Mouse (Mus musculus): ENCODE data around the gene Tmcc3. TPM values are rescaled to one million over a fixed set of nuclear protein-coding genes. Genes with fewer than 3 reads are reported as not detected.
A peak's percentile ranks its signal among the peaks of the same experiment; 100 is the strongest.

The Tmcc3 gene
- polyA plus RNA-seq, 1 experiment from 2014 or later, result 14.9 TPM

DNA sequence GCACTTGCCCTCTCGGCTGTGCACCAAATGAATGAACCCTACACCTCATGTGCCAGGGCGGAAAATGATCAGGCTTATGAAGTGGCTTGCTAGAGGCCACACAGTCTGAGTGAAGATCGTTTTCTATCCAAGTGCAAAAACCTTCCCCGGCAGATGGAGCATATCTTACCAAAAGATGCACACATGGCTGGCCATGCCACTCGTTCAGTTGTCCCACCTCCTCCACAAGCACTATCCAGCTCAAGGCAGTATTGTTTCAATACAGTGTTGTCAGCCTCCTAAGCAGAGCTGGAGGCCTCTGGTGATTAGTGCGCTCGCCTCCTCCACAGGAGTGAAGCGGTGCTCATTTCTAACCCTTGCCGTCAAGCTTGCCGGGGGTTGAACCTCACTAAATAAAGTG lies 66.1 kb downstream of the Tmcc3 start:
- Histone ChIP-seq H3K4me2 (ENCODE audit: low read length) (no peak overlapping the region; the same call in 1 of the 2 replicates), H3K27ac (ENCODE audit: low read depth, low read length) (peak overlapping the region; percentile 53), H3K36me3 (ENCODE audit: control insufficient read depth, insufficient read depth, low read length) (no peaks in the 10 kb centered on the region), H3K4me1 (ENCODE audit: control insufficient read depth, insufficient read depth, low read depth, low read length) (peaks cover 15% of the 10 kb centered on the region), H3K9me3 (ENCODE audit: control insufficient read depth, low read length) (no peaks in the 10 kb centered on the region), H3K9ac (ENCODE audit: low read depth, low read length) (no peak overlapping the region; the same call in 1 of the 2 replicates), H3K4me3 (ENCODE audit: low read length) (no peak overlapping the region), H3K27me3 (replicated peaks; ENCODE audit: control insufficient read depth, insufficient read depth, low read length) (no peaks in the 10 kb centered on the region)
- WGBS, result 55% methylated on average over 10 of the region's 10 CpGs
- ATAC-seq, result peak; percentile 44

DNA sequence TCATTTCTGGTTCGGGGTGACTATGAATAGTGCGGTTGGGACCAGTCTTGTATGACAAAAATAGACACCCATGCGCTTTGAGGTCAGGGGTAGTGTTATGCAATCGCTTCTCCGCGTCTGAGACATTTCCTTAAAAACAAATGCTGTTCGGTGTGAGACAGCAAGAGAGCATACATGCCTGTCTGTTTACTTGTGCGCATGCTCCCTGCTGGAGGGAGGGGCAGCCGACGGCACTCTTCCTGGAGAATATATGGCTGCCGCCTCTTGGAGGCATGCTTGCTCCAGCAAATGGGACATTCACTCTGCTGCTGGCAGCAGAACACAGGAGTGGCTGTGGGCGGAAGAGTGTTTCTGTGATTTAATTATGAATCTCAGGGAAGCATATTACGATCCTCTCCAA lies 66.6 kb downstream of the Tmcc3 start:
- peak overlapping the region; percentile 53 for H3K27ac ChIP-seq (ENCODE audit: low read depth, low read length)
- H3K4me3 ChIP-seq (ENCODE audit: low read length), result peak overlapping the region; percentile 18
- H3K27me3 ChIP-seq (replicated peaks; ENCODE audit: control insufficient read depth, insufficient read depth, low read length), result no peaks in the 10 kb centered on the region
- H3K9ac ChIP-seq (ENCODE audit: low read depth, low read length), result peak overlapping the region; percentile 23; the same call in 1 of the 2 replicates
- peak overlapping the region; percentile 27 for H3K4me2 ChIP-seq (ENCODE audit: low read length)
- ATAC-seq, result peak; percentile 84
- no peaks in the 10 kb centered on the region for H3K9me3 ChIP-seq (ENCODE audit: control insufficient read depth, low read length)
- WGBS, result 50% methylated on average over 13 of the region's 13 CpGs
- H3K4me1 ChIP-seq (ENCODE audit: control insufficient read depth, insufficient read depth, low read depth, low read length), result peaks cover 18% of the 10 kb centered on the region
- no peaks in the 10 kb centered on the region for H3K36me3 ChIP-seq (ENCODE audit: control insufficient read depth, insufficient read depth, low read length)

DNA sequence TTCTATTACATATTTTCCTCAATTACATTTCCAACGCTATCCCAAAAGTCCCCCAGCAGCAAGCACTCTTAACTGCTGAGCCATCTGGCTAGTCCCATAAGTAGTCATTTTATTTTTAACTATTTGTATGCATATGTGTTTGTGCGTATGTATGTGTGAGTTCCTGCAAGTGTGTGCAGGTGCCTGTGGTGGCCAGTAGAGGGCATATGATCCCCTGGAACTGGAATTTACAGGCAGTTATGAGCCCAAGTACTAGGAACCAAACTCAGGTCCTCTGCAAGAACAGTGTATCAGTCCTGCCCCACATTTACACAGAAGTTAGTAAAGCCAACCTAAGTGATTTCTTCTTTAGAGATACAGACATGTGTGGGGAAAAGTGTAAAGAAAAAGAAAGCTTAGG lies 68.3 kb downstream of the Tmcc3 start:
- ATAC-seq, result no peak
- H3K36me3 ChIP-seq (ENCODE audit: control insufficient read depth, insufficient read depth, low read length), result no peaks in the 10 kb centered on the region
- H3K27me3 ChIP-seq (replicated peaks; ENCODE audit: control insufficient read depth, insufficient read depth, low read length), result no peaks in the 10 kb centered on the region
- H3K4me2 ChIP-seq (ENCODE audit: low read length), result no peak overlapping the region
- WGBS, result 75% methylated on average over 2 of the region's 2 CpGs
- H3K9me3 ChIP-seq (ENCODE audit: control insufficient read depth, low read length), result no peaks in the 10 kb centered on the region; the same call in 1 of the 2 replicates
- no peak overlapping the region for H3K9ac ChIP-seq (ENCODE audit: low read depth, low read length)
- no peak overlapping the region for H3K27ac ChIP-seq (ENCODE audit: low read depth, low read length)
- peaks cover 18% of the 10 kb centered on the region for H3K4me1 ChIP-seq (ENCODE audit: control insufficient read depth, insufficient read depth, low read depth, low read length)
- H3K4me3 ChIP-seq (ENCODE audit: low read length), result no peak overlapping the region

DNA sequence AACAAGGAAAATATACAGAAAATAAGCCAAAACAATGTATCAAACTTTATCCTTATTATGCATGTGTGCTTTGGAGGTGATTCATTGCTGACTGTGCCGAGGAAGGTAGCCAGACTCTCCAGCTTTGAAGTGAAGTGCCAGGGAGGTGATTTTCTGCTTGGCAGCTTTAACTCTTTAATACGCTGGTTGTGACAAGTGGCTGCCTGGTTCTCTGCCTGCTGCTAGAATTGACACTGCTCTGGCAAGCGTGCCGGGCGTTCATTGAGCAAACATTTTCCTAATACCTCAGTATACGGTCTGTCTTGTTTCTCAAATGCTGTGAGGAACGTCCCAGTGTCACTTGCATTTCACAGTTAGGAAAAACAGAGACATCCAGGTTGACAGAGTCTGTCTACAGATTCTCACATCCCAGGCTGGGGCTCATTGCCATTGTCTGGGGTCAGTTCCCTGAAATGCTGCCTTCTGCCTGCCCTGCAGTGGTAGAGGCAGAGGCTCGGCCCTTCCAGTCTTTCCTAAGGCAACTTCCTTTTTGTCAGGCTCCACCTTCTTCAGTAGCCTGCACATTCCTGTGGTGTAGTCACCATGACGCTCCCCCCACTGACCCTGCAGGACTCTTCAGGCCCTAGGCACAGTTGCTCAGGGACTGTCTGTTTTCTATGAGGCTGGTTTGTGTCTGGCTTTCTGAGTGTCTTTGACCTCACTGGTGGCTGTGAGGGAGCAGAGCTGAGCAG lies 69.1 kb downstream of the Tmcc3 start:
- ATAC-seq, result no peak
- 52% methylated on average over 9 of the region's 9 CpGs for WGBS
- no peak overlapping the region for H3K4me3 ChIP-seq (ENCODE audit: low read length)
- H3K9me3 ChIP-seq (ENCODE audit: control insufficient read depth, low read length), result peaks cover 4% of the 10 kb centered on the region
- no peak overlapping the region for H3K9ac ChIP-seq (ENCODE audit: low read depth, low read length)
- H3K27ac ChIP-seq (ENCODE audit: low read depth, low read length), result no peak overlapping the region
- peaks cover 18% of the 10 kb centered on the region for H3K4me1 ChIP-seq (ENCODE audit: control insufficient read depth, insufficient read depth, low read depth, low read length)
- no peaks in the 10 kb centered on the region for H3K27me3 ChIP-seq (replicated peaks; ENCODE audit: control insufficient read depth, insufficient read depth, low read length)
- peaks cover 3% of the 10 kb centered on the region; the same call in 1 of the 2 replicates for H3K36me3 ChIP-seq (ENCODE audit: control insufficient read depth, insufficient read depth, low read length)
- no peak overlapping the region for H3K4me2 ChIP-seq (ENCODE audit: low read length)

DNA sequence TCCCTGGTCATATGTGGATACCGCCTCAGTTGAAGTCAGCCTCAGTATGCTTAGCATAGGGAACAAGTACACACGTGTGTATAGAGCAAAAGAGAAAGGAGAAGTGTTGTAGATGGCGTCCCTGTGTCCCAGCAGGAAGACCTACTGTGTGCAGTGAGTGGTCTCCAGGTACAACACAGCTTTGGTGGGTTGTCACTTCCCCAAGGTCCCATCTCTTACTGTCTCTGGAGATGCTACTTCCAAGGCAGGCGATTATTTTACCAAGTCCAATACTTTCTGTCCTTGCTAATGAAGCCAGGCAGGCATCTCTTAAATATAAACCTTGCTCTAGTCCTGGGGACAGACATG lies 69.6 kb downstream of the Tmcc3 start:
- Histone ChIP-seq H3K4me1 (ENCODE audit: control insufficient read depth, insufficient read depth, low read depth, low read length) (peaks cover 18% of the 10 kb centered on the region), H3K36me3 (ENCODE audit: control insufficient read depth, insufficient read depth, low read length) (peaks cover 3% of the 10 kb centered on the region; the same call in 1 of the 2 replicates), H3K9me3 (ENCODE audit: control insufficient read depth, low read length) (peaks cover 6% of the 10 kb centered on the region), H3K27me3 (replicated peaks; ENCODE audit: control insufficient read depth, insufficient read depth, low read length) (no peaks in the 10 kb centered on the region), H3K27ac (ENCODE audit: low read depth, low read length) (no peak overlapping the region), H3K9ac (ENCODE audit: low read depth, low read length) (no peak overlapping the region), H3K4me3 (ENCODE audit: low read length) (no peak overlapping the region), H3K4me2 (ENCODE audit: low read length) (no peak overlapping the region)
- no peak for ATAC-seq
- 81% methylated on average over 4 of the region's 4 CpGs for WGBS

DNA sequence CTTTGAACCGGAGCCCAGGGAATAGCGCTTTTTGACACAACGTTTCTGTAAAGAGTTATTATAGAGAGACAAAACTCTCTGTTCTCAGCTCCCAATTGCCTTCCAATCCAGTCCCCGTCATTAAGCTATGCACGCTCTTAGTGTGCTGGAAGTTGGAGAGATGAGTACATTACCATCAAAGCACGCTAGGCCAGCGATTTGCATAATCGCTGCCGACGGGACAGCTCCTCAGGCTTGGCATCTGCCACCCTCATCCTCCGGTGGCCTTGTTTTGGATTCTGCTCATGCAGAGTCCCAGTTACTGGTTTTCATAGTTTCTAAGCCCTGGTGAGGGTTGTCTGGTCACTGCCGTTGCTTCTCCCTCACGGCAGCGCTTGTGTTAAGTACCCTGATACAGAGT lies 70.9 kb downstream of the Tmcc3 start:
- Histone ChIP-seq H3K4me3 (ENCODE audit: low read length) (no peak overlapping the region), H3K4me1 (ENCODE audit: control insufficient read depth, insufficient read depth, low read depth, low read length) (peaks cover 18% of the 10 kb centered on the region), H3K36me3 (ENCODE audit: control insufficient read depth, insufficient read depth, low read length) (peaks cover 3% of the 10 kb centered on the region; the same call in 1 of the 2 replicates), H3K9ac (ENCODE audit: low read depth, low read length) (no peak overlapping the region), H3K27ac (ENCODE audit: low read depth, low read length) (no peak overlapping the region; the same call in 1 of the 2 replicates), H3K4me2 (ENCODE audit: low read length) (no peak overlapping the region), H3K27me3 (replicated peaks; ENCODE audit: control insufficient read depth, insufficient read depth, low read length) (no peaks in the 10 kb centered on the region), H3K9me3 (ENCODE audit: control insufficient read depth, low read length) (peaks cover 6% of the 10 kb centered on the region)
- ATAC-seq, result no peak
- WGBS, result 65% methylated on average over 14 of the region's 14 CpGs

DNA sequence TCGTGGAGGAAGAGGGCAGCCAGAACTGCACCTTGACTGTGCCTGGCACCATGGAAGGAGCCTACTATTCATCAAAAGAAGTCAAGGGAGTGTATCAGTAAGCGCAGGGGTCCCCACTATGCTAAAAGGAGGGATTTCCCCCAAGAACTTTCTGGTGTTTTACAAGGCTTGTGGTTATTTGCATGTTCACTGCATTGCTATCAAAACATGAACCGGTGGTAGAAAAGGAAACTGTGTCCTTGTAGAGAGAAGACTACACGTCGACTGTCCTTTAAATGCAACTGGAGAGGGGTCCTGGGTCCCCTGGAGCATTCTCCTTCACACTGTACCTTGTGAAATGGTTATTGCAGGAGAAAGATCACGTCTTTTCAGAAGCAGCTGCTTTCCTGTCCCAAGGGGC lies 71.8 kb downstream of the Tmcc3 start:
- WGBS, result 82% methylated on average over 6 of the region's 6 CpGs
- no peaks in the 10 kb centered on the region for H3K27me3 ChIP-seq (replicated peaks; ENCODE audit: control insufficient read depth, insufficient read depth, low read length)
- peaks cover 6% of the 10 kb centered on the region for H3K9me3 ChIP-seq (ENCODE audit: control insufficient read depth, low read length)
- peaks cover 3% of the 10 kb centered on the region; the same call in 1 of the 2 replicates for H3K36me3 ChIP-seq (ENCODE audit: control insufficient read depth, insufficient read depth, low read length)
- no peak overlapping the region for H3K27ac ChIP-seq (ENCODE audit: low read depth, low read length)
- no peak overlapping the region for H3K9ac ChIP-seq (ENCODE audit: low read depth, low read length)
- ATAC-seq, result no peak
- H3K4me3 ChIP-seq (ENCODE audit: low read length), result no peak overlapping the region
- H3K4me2 ChIP-seq (ENCODE audit: low read length), result no peak overlapping the region
- peaks cover 10% of the 10 kb centered on the region; the same call in 1 of the 2 replicates for H3K4me1 ChIP-seq (ENCODE audit: control insufficient read depth, insufficient read depth, low read depth, low read length)

DNA sequence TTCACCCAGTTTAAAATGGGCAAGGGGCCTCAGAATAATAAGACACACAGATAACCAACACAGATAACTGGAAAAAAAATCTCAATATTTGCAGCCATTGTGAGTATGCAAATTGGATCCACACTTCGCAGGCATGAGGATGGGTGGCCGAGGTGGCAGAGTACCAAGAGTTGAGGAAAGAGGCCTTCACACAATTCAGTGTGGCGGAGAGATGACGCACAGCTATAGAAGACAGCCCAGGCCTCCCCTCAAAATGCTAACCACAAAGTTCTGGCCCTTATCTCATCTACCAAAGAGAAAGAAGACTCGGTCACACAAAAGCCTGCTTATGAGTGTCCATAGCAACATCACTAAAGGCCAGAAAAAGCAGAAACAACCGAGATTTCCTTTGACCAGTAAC lies 77.5 kb downstream of the Tmcc3 start:
- Histone ChIP-seq H3K27ac (ENCODE audit: low read depth, low read length) (no peak overlapping the region), H3K9ac (ENCODE audit: low read depth, low read length) (no peak overlapping the region), H3K9me3 (ENCODE audit: control insufficient read depth, low read length) (peaks cover 6% of the 10 kb centered on the region), H3K4me1 (ENCODE audit: control insufficient read depth, insufficient read depth, low read depth, low read length) (no peaks in the 10 kb centered on the region), H3K4me2 (ENCODE audit: low read length) (no peak overlapping the region), H3K36me3 (ENCODE audit: control insufficient read depth, insufficient read depth, low read length) (peaks cover 3% of the 10 kb centered on the region; the same call in 1 of the 2 replicates), H3K4me3 (ENCODE audit: low read length) (no peak overlapping the region), H3K27me3 (replicated peaks; ENCODE audit: control insufficient read depth, insufficient read depth, low read length) (no peaks in the 10 kb centered on the region)
- ATAC-seq, result no peak
- WGBS, result 67% methylated on average over 6 of the region's 6 CpGs

DNA sequence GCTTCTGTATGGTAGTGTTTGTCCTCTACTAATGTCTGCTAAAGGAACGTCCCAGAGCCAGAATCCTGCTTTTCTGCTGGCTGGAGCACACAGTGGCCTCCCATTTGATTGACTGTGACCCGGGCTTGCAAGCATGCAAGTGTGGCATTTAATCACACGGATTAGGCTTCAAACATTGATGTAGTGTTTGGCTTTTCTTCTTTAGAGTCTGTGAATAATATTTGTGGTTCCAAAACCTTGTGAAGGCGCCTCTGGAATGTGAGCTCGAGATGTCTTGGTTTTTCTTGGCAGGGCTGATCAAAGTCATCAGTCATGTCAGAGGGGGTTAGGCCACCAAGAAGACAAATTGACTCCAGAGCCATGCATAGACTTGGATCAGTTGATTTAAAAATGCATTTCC lies 79.3 kb downstream of the Tmcc3 start:
- no peak overlapping the region for H3K4me3 ChIP-seq (ENCODE audit: low read length)

More for the DNA sequence above, 79.3 kb downstream of the Tmcc3 start:
- Histone ChIP-seq H3K27ac (ENCODE audit: low read depth, low read length) (no peak overlapping the region), H3K4me2 (ENCODE audit: low read length) (no peak overlapping the region), H3K9ac (ENCODE audit: low read depth, low read length) (no peak overlapping the region), H3K27me3 (replicated peaks; ENCODE audit: control insufficient read depth, insufficient read depth, low read length) (no peaks in the 10 kb centered on the region), H3K4me1 (ENCODE audit: control insufficient read depth, insufficient read depth, low read depth, low read length) (no peaks in the 10 kb centered on the region), H3K9me3 (ENCODE audit: control insufficient read depth, low read length) (peaks cover under 1% of the 10 kb centered on the region; the same call in 1 of the 2 replicates), H3K36me3 (ENCODE audit: control insufficient read depth, insufficient read depth, low read length) (no peaks in the 10 kb centered on the region)
- no peak for ATAC-seq
- WGBS, result 76% methylated on average over 5 of the region's 5 CpGs
